Comparison of ENCODE assay signal across 15 mouse cellular contexts in genomic region chr8:57313583-57313982, GRCm38 (mm10). TPM values are rescaled to one million over a fixed set of nuclear protein-coding genes. Genes with fewer than 3 reads are reported as not detected.
DNase-seq lines count a peak whose midpoint lies in the region; ATAC-seq and TF ChIP-seq lines count a peak whose summit lies in the region.
"Had no signal": no experiment of that assay in that cellular context is flagged by ENCODE, and none has a peak within 500 bp of the region (broad histone marks: within the 10 kb centered on the region; RNA-seq: fewer than 3 reads in every experiment).

No protein-coding gene starts in this region.

- H3K27ac ChIP-seq in forebrain, postnatal 0 days (ENCODE audit: low read depth, low read length): no peak overlapping the region
- H3K27ac ChIP-seq in forebrain, embryonic 10.5 days: no peak overlapping the region
- H3K27ac ChIP-seq in midbrain, embryonic 14.5 days (replicated peaks; ENCODE audit: low read depth, low read length): no peak overlapping the region
- no peak overlapping the region for H3K27ac ChIP-seq in midbrain, postnatal 0 days (ENCODE audit: low read depth, low read length)
- peak overlapping the region; percentile 89 for H3K27ac ChIP-seq in heart, postnatal 0 days (ENCODE audit: low read depth)
- H3K27ac ChIP-seq: hindbrain, embryonic 10.5 days had no signal

- peaks cover 87% of the 10 kb centered on the region for H3K27me3 ChIP-seq in forebrain, postnatal 0 days (ENCODE audit: insufficient read depth, low read length)
- peaks cover 100% of the 10 kb centered on the region for H3K27me3 ChIP-seq in forebrain, embryonic 10.5 days (ENCODE audit: poor library complexity, severe bottlenecking)
- peaks cover 90% of the 10 kb centered on the region for H3K27me3 ChIP-seq in midbrain, embryonic 14.5 days (ENCODE audit: control insufficient read depth, insufficient read depth, low read length)
- peaks cover 73% of the 10 kb centered on the region for H3K27me3 ChIP-seq in midbrain, postnatal 0 days (ENCODE audit: insufficient read depth, low read length)
- no peaks in the 10 kb centered on the region for H3K27me3 ChIP-seq in heart, postnatal 0 days (ENCODE audit: control insufficient read depth, insufficient read depth, low read length)

- H3K4me1 ChIP-seq in forebrain, postnatal 0 days (ENCODE audit: insufficient read depth): no peaks in the 10 kb centered on the region
- H3K4me1 ChIP-seq in forebrain, embryonic 10.5 days: peaks cover 11% of the 10 kb centered on the region
- H3K4me1 ChIP-seq in midbrain, embryonic 14.5 days (ENCODE audit: control insufficient read depth, insufficient read depth, low read length): no peaks in the 10 kb centered on the region
- H3K4me1 ChIP-seq in midbrain, postnatal 0 days (ENCODE audit: insufficient read depth, low read length): no peaks in the 10 kb centered on the region
- peaks cover 12% of the 10 kb centered on the region for H3K4me1 ChIP-seq in heart, postnatal 0 days (ENCODE audit: control insufficient read depth, insufficient read depth)

- peak; percentile 25 for DNase-seq in forebrain, postnatal 0 days
- DNase-seq in forebrain, embryonic 10.5 days (ENCODE audit: extremely low spot score, low spot score): no peak
- DNase-seq in midbrain, embryonic 14.5 days: peak; percentile 13
- DNase-seq in midbrain, postnatal 0 days (ENCODE audit: low spot score): no peak
- DNase-seq in heart, postnatal 0 days (ENCODE audit: low spot score): peak; percentile 31
- no peak for DNase-seq in left cerebral cortex, postnatal 14 days (ENCODE audit: low spot score in 2 of 2)
- no peak for DNase-seq in frontal cortex, adult 2 months (ENCODE audit: extremely low spot score in 1 of 2, low spot score in 1 of 2)
- no peak for DNase-seq in urinary bladder, postnatal 4 days (ENCODE audit: low spot score in 2 of 2)
- DNase-seq: adrenal gland, postnatal 25 days; kidney, adult 11 months; lung, adult 18-20 months had no signal

- no peak overlapping the region for H3K4me2 ChIP-seq in forebrain, postnatal 0 days (ENCODE audit: low read depth)
- H3K4me2 ChIP-seq in midbrain, embryonic 14.5 days (ENCODE audit: low read length): no peak overlapping the region
- no peak overlapping the region for H3K4me2 ChIP-seq in midbrain, postnatal 0 days (ENCODE audit: low read depth, low read length, poor library complexity, severe bottlenecking)
- H3K4me2 ChIP-seq in heart, postnatal 0 days (ENCODE audit: low read depth, low read length): peak overlapping the region; percentile 97

- H3K9ac ChIP-seq in forebrain, postnatal 0 days: no peak overlapping the region
- H3K9ac ChIP-seq in midbrain, embryonic 14.5 days (replicated peaks; ENCODE audit: low read length): no peak overlapping the region
- H3K9ac ChIP-seq in midbrain, postnatal 0 days (replicated peaks; ENCODE audit: low read length, poor library complexity, severe bottlenecking): no peak overlapping the region
- peak overlapping the region; percentile 45 for H3K9ac ChIP-seq in heart, postnatal 0 days (replicated peaks; ENCODE audit: low read depth, low read length)

- H3K4me3 ChIP-seq in forebrain, postnatal 0 days (ENCODE audit: low read depth, low read length): no peak overlapping the region
- H3K4me3 ChIP-seq in forebrain, embryonic 10.5 days: no peak overlapping the region
- no peak overlapping the region for H3K4me3 ChIP-seq in midbrain, embryonic 14.5 days (replicated peaks; ENCODE audit: low read depth, low read length)
- H3K4me3 ChIP-seq in midbrain, postnatal 0 days (ENCODE audit: low read depth, low read length): no peak overlapping the region
- peak overlapping the region; percentile 26 for H3K4me3 ChIP-seq in heart, postnatal 0 days (ENCODE audit: low read depth, low read length)

- no peaks in the 10 kb centered on the region for H3K36me3 ChIP-seq in forebrain, postnatal 0 days (ENCODE audit: insufficient read depth)
- H3K36me3 ChIP-seq in forebrain, embryonic 10.5 days (replicated peaks): no peaks in the 10 kb centered on the region
- H3K36me3 ChIP-seq in midbrain, embryonic 14.5 days (ENCODE audit: control insufficient read depth, insufficient read depth, low read length): no peaks in the 10 kb centered on the region
- no peaks in the 10 kb centered on the region for H3K36me3 ChIP-seq in midbrain, postnatal 0 days (ENCODE audit: insufficient read depth, low read length)
- no peaks in the 10 kb centered on the region for H3K36me3 ChIP-seq in heart, postnatal 0 days (replicated peaks; ENCODE audit: control insufficient read depth, insufficient read depth, low read length)
- H3K36me3 ChIP-seq: hindbrain, embryonic 10.5 days had no signal

- no peak for TF ChIP-seq EP300 in heart, postnatal 0 days (IDR thresholded peaks at IDR 0.05; ENCODE audit: low read depth)

- WGBS in forebrain, postnatal 0 days: 4% methylated on average over 10 of the region's 10 CpGs
- 1% methylated on average over 10 of the region's 10 CpGs for WGBS in forebrain, embryonic 10.5 days
- 2% methylated on average over 10 of the region's 10 CpGs for WGBS in midbrain, embryonic 14.5 days
- 3% methylated on average over 10 of the region's 10 CpGs for WGBS in midbrain, postnatal 0 days
- 19% methylated on average over 10 of the region's 10 CpGs for WGBS in heart, postnatal 0 days

- intact Hi-C loops in left cerebral cortex, postnatal 14 days (cut with DNase I): loop anchor here (5.0 kb wide), 1 partner anchor 34 kb away; no protein-coding TSS in a partner anchor

- no peak for ATAC-seq in forebrain, postnatal 0 days
- ATAC-seq in midbrain, embryonic 14.5 days (ENCODE audit: low FRiP score, low TSS enrichment): no peak
- ATAC-seq in midbrain, postnatal 0 days (ENCODE audit: low FRiP score): no peak
- no peak for ATAC-seq in heart, postnatal 0 days (ENCODE audit: insufficient read depth, low read depth)

- no peak for TF ChIP-seq CTCF in forebrain, postnatal 0 days (IDR thresholded peaks at IDR 0.05; ENCODE audit: low read depth)
- TF ChIP-seq CTCF in midbrain, postnatal 0 days (IDR thresholded peaks at IDR 0.05): no peak
- TF ChIP-seq CTCF in heart, postnatal 0 days (IDR thresholded peaks at IDR 0.05; ENCODE audit: low read depth): no peak

- H3K9me3 ChIP-seq in forebrain, postnatal 0 days (ENCODE audit: low read length): no peaks in the 10 kb centered on the region
- H3K9me3 ChIP-seq in forebrain, embryonic 10.5 days: no peaks in the 10 kb centered on the region
- no peaks in the 10 kb centered on the region for H3K9me3 ChIP-seq in midbrain, embryonic 14.5 days (ENCODE audit: control insufficient read depth, low read length)
- no peaks in the 10 kb centered on the region for H3K9me3 ChIP-seq in midbrain, postnatal 0 days (ENCODE audit: low read length)
- no peaks in the 10 kb centered on the region for H3K9me3 ChIP-seq in heart, postnatal 0 days (replicated peaks; ENCODE audit: control insufficient read depth, low read length)
- H3K9me3 ChIP-seq: hindbrain, embryonic 10.5 days had no signal

RNA-seq across cellular contexts. Expression of gene Hand2, which starts 7.2 kb away (rescaled TPM):
- total RNA-seq in forebrain, postnatal 0 days (2014; rRNA removed): not detected in 2 replicates
- not detected in 2 replicates for polyA plus RNA-seq in forebrain, postnatal 0 days (2015; fragmentation: Nextera tagmentation; extraction: Ambion mirVana)
- not detected in 2 replicates for polyA plus RNA-seq in forebrain, embryonic 10.5 days (2016; fragmentation: Nextera tagmentation; extraction: Ambion mirVana)
- not detected in 2 replicates for polyA plus RNA-seq in midbrain, embryonic 14.5 days (2014; fragmentation: Nextera tagmentation; extraction: Ambion mirVana)
- total RNA-seq in midbrain, postnatal 0 days (2014; rRNA removed): not detected in 2 replicates
- not detected in 2 replicates for polyA plus RNA-seq in midbrain, postnatal 0 days (2015; fragmentation: Nextera tagmentation; extraction: Ambion mirVana)
- total RNA-seq in heart, postnatal 0 days (2014; rRNA removed; ENCODE audit: low replicate concordance): 33.2 and 39.5 TPM in 2 replicates
- 9.9 and 11.7 TPM in 2 replicates for polyA plus RNA-seq in heart, postnatal 0 days (2015; fragmentation: Nextera tagmentation; extraction: Ambion mirVana)
- total RNA-seq in left cerebral cortex, postnatal 14 days (2021): not detected
- polyA plus RNA-seq in frontal cortex, adult 2 months (2012; rRNA removed): 0.04 and 0.38 TPM in 2 replicates
- total RNA-seq: left cerebral cortex, postnatal 10 days; megakaryocyte progenitor cell, adult 5-6 weeks had no signal
- polyA plus RNA-seq: forebrain, embryonic 11.5 days; hindbrain, embryonic 10.5 days had no signal

Comparison
In these comparisons a context has a peak if more than half of its experiments do, and no peak if none do; other contexts are left out.
1. DNase-seq: peak in forebrain, postnatal 0 days (single experiment), midbrain, embryonic 14.5 days (single experiment) and heart, postnatal 0 days (single experiment); none in forebrain, embryonic 10.5 days (single experiment), midbrain, postnatal 0 days (single experiment), left cerebral cortex, postnatal 14 days (0 of 2), frontal cortex, adult 2 months (0 of 2) and urinary bladder, postnatal 4 days (0 of 2).